Mouse (Mus musculus): ENCODE results near the gene Ttyh1.

DNA sequence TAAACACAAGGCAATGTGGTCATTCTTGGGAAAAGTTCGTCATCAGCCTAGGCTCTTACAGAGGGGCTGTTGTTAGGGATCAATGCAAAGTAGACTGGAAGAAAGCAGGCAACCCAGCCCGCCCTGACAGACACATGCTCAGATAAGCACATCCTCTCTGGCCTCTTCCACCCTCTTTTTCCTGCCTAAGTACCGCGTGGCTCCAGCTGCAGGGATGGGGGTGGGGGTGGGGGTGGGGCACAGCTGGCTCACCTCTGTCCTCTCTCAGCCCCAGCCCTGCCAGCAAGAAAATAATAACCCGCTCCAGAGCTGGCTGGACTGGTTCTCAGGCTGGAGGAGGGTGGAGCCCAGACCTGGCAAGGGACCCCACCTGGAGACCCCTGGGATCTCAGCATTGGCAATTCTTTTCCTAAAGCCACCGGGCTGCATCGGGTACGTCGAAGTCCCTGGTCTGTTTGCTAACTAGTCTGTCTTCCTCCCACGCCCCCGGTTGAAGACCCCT lies 44.4 kb downstream of the Ttyh1 start:
- TF ChIP-seq EP300 (IDR thresholded peaks at IDR 0.05; ENCODE audit: low read depth) (no peak), CTCF (IDR thresholded peaks at IDR 0.05; ENCODE audit: low read depth) (no peak)
